8 mouse cellular contexts compared by ENCODE assay signal in genomic region chr13:53443602-53444001, GRCm38 (mm10). TPM values are rescaled to one million over a fixed set of nuclear protein-coding genes. Genes with fewer than 3 reads are reported as not detected.
DNase-seq lines count a peak whose midpoint lies in the region; ATAC-seq and TF ChIP-seq lines count a peak whose summit lies in the region.

No protein-coding gene starts in this region.

- H3K27me3 ChIP-seq in lung, embryonic 16.5 days (ENCODE audit: control insufficient read depth, insufficient read depth, low read depth, low read length) = no peaks in the 10 kb centered on the region
- H3K27me3 ChIP-seq in heart, postnatal 0 days (ENCODE audit: control insufficient read depth, insufficient read depth, low read length) = no peaks in the 10 kb centered on the region
- no peaks in the 10 kb centered on the region for H3K27me3 ChIP-seq in stomach, postnatal 0 days (ENCODE audit: control insufficient read depth, insufficient read depth, low read length)
- H3K27me3 ChIP-seq in midbrain, embryonic 13.5 days = peaks cover 45% of the 10 kb centered on the region

- no peak for DNase-seq in lung, adult 2 months
- DNase-seq in adipocyte (ENCODE audit: low spot score) = peak; percentile 45
- DNase-seq in embryo, embryonic 10.5 days (ENCODE audit: low spot score) = peak; percentile 81
- peak; percentile 52 for DNase-seq in heart, postnatal 0 days (ENCODE audit: low spot score)
- peak; percentile 39 to 62 for DNase-seq in left cerebral cortex, postnatal 25 days (ENCODE audit: low spot score in 2 of 2)
- DNase-seq in stomach, postnatal 0 days (ENCODE audit: low spot score) = peak; percentile 72

- H3K27ac ChIP-seq in lung, embryonic 16.5 days (ENCODE audit: low read length) = no peak overlapping the region
- no peak overlapping the region for H3K27ac ChIP-seq in heart, postnatal 0 days (ENCODE audit: low read depth)
- H3K27ac ChIP-seq in stomach, postnatal 0 days (replicated peaks) = no peak overlapping the region
- no peak overlapping the region for H3K27ac ChIP-seq in midbrain, embryonic 13.5 days

- no peaks in the 10 kb centered on the region for H3K4me1 ChIP-seq in lung, embryonic 16.5 days (replicated peaks; ENCODE audit: control insufficient read depth, insufficient read depth, low read length)
- no peaks in the 10 kb centered on the region for H3K4me1 ChIP-seq in lung, adult 2 months (ENCODE audit: control insufficient read depth, insufficient read depth, low read length)
- H3K4me1 ChIP-seq in heart, postnatal 0 days (ENCODE audit: control insufficient read depth, insufficient read depth) = no peaks in the 10 kb centered on the region
- H3K4me1 ChIP-seq in stomach, postnatal 0 days (replicated peaks; ENCODE audit: control insufficient read depth, insufficient read depth) = no peaks in the 10 kb centered on the region
- peaks cover 3% of the 10 kb centered on the region for H3K4me1 ChIP-seq in midbrain, embryonic 13.5 days (replicated peaks)

- 15% methylated on average over 3 of the region's 3 CpGs for WGBS in lung, embryonic 16.5 days
- 10% methylated on average over 3 of the region's 3 CpGs for WGBS in lung, adult 2 months
- WGBS in heart, postnatal 0 days = 28% methylated on average over 3 of the region's 3 CpGs
- 13% methylated on average over 3 of the region's 3 CpGs for WGBS in stomach, postnatal 0 days
- WGBS in midbrain, embryonic 13.5 days = 28% methylated on average over 3 of the region's 3 CpGs

- H3K4me3 ChIP-seq in lung, embryonic 16.5 days (ENCODE audit: low read length) = no peak overlapping the region
- H3K4me3 ChIP-seq in lung, adult 2 months (replicated peaks; ENCODE audit: extremely low read depth, low read depth, low read length) = no peak overlapping the region
- H3K4me3 ChIP-seq in heart, postnatal 0 days (ENCODE audit: low read depth, low read length) = no peak overlapping the region
- no peak overlapping the region for H3K4me3 ChIP-seq in stomach, postnatal 0 days (ENCODE audit: low read depth, low read length)
- H3K4me3 ChIP-seq in midbrain, embryonic 13.5 days (replicated peaks) = no peak overlapping the region

- no peak overlapping the region for H3K9ac ChIP-seq in lung, embryonic 16.5 days (ENCODE audit: low read length)
- no peak overlapping the region for H3K9ac ChIP-seq in heart, postnatal 0 days (replicated peaks; ENCODE audit: low read depth, low read length)
- no peak overlapping the region for H3K9ac ChIP-seq in stomach, postnatal 0 days (ENCODE audit: low read length)
- H3K9ac ChIP-seq in midbrain, embryonic 13.5 days (replicated peaks) = no peak overlapping the region

- no peaks in the 10 kb centered on the region for H3K9me3 ChIP-seq in lung, embryonic 16.5 days (ENCODE audit: control insufficient read depth, low read length)
- H3K9me3 ChIP-seq in heart, postnatal 0 days (replicated peaks; ENCODE audit: control insufficient read depth, low read length) = no peaks in the 10 kb centered on the region
- H3K9me3 ChIP-seq in stomach, postnatal 0 days (ENCODE audit: control insufficient read depth, low read length) = no peaks in the 10 kb centered on the region
- H3K9me3 ChIP-seq in midbrain, embryonic 13.5 days = no peaks in the 10 kb centered on the region

- intact Hi-C loops in left cerebral cortex, postnatal 25 days (cut with DNase I) = loop anchor here (2.0 to 10.0 kb wide), 2 partner anchors 321 to 621 kb away; no protein-coding TSS in a partner anchor

- TF ChIP-seq CTCF in lung, adult 2 months (IDR thresholded peaks at IDR 0.05; ENCODE audit: insufficient read depth, low read length) = no peak
- peak; percentile 46 for TF ChIP-seq CTCF in heart, postnatal 0 days (IDR thresholded peaks at IDR 0.05; ENCODE audit: low read depth)
- peak; percentile 73 for TF ChIP-seq CTCF in stomach, postnatal 0 days (IDR thresholded peaks at IDR 0.05; ENCODE audit: low read depth)

- no peak for TF ChIP-seq EP300 in heart, postnatal 0 days (IDR thresholded peaks at IDR 0.05; ENCODE audit: low read depth)
- no peak for TF ChIP-seq EP300 in stomach, postnatal 0 days (optimal IDR thresholded peaks at IDR 0.05)

- no peaks in the 10 kb centered on the region for H3K36me3 ChIP-seq in lung, embryonic 16.5 days (ENCODE audit: control insufficient read depth, insufficient read depth, low read length)
- H3K36me3 ChIP-seq in heart, postnatal 0 days (replicated peaks; ENCODE audit: control insufficient read depth, insufficient read depth, low read length) = no peaks in the 10 kb centered on the region
- no peaks in the 10 kb centered on the region for H3K36me3 ChIP-seq in stomach, postnatal 0 days (ENCODE audit: control insufficient read depth, insufficient read depth, low read length)
- H3K36me3 ChIP-seq in midbrain, embryonic 13.5 days = no peaks in the 10 kb centered on the region

- no peak overlapping the region for H3K4me2 ChIP-seq in lung, embryonic 16.5 days (ENCODE audit: low read depth, low read length)
- no peak overlapping the region for H3K4me2 ChIP-seq in heart, postnatal 0 days (ENCODE audit: low read depth, low read length)
- H3K4me2 ChIP-seq in stomach, postnatal 0 days (replicated peaks; ENCODE audit: low read depth) = no peak overlapping the region
- no peak overlapping the region for H3K4me2 ChIP-seq in midbrain, embryonic 13.5 days (replicated peaks)

- peak; percentile 61; the same call in 1 of the 2 replicates for ATAC-seq in lung, embryonic 16.5 days (ENCODE audit: low read depth)
- 0 out of 2 replicates have a peak, but pooled peaks have one; percentile 49 for ATAC-seq in heart, postnatal 0 days (ENCODE audit: insufficient read depth, low read depth)
- peak; percentile 66 for ATAC-seq in stomach, postnatal 0 days (ENCODE audit: low FRiP score, low TSS enrichment)
- no peak for ATAC-seq in midbrain, embryonic 13.5 days

- TF ChIP-seq POLR2A in lung, adult 2 months (IDR thresholded peaks at IDR 0.05; ENCODE audit: borderline replicate concordance, extremely low read depth, low read depth, low read length) = no peak

RNA-seq across cellular contexts. Expression of gene Msx2, which starts 29.3 kb away (rescaled TPM):
- 0.33 and 0.50 TPM in 2 replicates for polyA plus RNA-seq in lung, embryonic 16.5 days (2015; fragmentation: Nextera tagmentation; extraction: Ambion mirVana)
- polyA plus RNA-seq in lung, adult 2 months (2012; rRNA removed) = not detected in 2 replicates
- total RNA-seq in heart, postnatal 0 days (2014; rRNA removed; ENCODE audit: low replicate concordance) = 0.92 and 0.97 TPM in 2 replicates
- polyA plus RNA-seq in heart, postnatal 0 days (2015; fragmentation: Nextera tagmentation; extraction: Ambion mirVana) = 1.1 and 1.4 TPM in 2 replicates
- total RNA-seq in left cerebral cortex, postnatal 25 days (2021) = under 1 TPM; 0.43 to 0.46 TPM
- polyA plus RNA-seq in stomach, postnatal 0 days (2015; fragmentation: Nextera tagmentation; extraction: Ambion mirVana) = 2.0 and 2.3 TPM in 2 replicates
- polyA plus RNA-seq in midbrain, embryonic 13.5 days (2015; fragmentation: Nextera tagmentation; extraction: Ambion mirVana) = 1.6 TPM in 2 replicates
